Mouse (Mus musculus): ENCODE data around the gene Cotl1. TPM values are rescaled to one million over a fixed set of nuclear protein-coding genes. Genes with fewer than 3 reads are reported as not detected.

Cotl1 gene
- polyA plus RNA-seq, 1 experiment: 123 TPM

DNA sequence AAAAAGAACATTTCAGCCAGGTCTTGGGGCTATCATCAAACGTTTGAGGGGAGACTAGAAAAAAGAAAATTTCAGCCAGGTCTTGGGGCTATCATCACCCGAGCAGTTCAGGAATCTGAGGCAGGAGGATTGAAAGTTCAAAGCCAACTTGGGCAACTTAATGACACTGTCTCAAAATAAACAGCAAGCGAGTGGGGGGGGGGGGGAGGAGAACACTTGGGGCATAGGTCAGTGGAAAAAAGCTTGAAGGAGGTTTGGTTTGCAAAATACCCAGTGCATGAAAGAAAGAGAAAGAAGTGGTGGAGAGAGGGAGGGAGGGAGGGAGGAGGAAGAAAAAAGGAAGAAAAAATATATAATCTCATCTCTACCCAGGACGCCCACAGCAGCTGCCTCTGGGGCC is 53.0 kb downstream of the Cotl1 start:
- no peak for DNase-seq (ENCODE audit: low spot score)

DNA sequence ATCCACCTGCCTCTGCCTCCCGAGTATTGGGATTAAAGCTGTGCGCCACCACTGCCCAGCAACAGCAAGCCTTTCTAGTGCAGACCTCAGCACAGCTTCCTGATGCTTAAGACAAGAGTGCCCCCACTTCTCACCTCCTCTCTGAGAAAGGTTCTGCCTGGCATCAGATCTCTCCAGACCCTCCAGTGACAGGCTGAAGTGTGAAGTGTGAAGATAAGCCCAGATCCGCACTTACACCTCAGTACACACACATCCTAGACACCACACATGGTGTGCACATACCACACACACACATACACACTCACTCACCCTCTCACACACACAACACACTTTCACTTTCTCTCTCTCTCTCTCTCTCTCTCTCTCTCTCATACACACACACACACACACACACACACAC is 53.5 kb downstream of the Cotl1 start:
- no peak for DNase-seq (ENCODE audit: low spot score)

DNA sequence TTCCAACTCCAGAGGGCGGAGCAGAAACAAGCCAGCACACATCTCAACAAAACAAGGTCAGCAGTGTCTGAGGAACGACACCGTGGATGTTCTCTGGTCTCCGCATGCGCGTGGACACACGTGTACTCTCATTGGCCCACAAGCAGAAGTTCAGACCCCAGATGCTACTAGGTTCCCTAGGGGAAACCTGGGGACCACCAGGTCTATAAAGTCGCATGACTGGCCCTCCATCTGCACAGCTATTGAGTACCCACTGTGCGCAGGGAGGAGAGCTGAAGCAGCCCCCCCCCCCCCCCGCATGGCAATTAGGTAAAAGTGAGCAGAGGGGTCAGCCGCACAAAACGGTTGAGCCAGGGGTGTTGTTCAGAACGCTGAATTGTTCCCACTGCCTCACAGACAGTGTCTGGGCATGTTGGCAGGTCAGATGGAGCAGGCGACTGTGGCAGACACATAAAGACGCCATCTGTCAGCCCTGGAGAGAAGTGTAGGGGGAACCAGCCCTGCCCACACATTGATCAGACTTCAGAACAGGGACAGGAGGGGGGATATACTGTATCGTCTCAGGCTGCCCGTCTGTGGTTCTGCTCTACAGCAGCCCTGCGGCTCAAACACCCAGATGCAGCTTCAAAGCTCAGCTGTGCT is 54.5 kb downstream of the Cotl1 start:
- DNase-seq (ENCODE audit: low spot score): no peak

DNA sequence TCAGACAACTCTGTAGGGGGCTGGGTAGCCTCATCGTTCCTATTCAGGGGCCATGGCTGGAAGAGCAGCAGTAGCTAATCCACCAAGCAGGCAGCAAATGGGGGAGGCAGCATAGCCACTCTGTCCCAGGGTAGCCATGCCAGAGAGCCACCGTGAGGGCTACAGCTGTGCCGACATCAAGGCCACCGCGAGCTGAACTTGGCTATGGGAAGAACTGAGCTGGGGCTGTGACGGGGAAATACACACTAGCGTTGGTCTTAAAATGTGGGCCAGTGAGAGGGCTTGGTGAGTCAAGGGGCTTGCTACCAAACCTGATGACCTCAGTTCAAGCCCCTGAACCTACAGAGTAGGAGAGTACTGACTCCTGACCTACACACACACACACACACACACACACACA is 55.7 kb downstream of the Cotl1 start:
- DNase-seq (ENCODE audit: low spot score): no peak

DNA sequence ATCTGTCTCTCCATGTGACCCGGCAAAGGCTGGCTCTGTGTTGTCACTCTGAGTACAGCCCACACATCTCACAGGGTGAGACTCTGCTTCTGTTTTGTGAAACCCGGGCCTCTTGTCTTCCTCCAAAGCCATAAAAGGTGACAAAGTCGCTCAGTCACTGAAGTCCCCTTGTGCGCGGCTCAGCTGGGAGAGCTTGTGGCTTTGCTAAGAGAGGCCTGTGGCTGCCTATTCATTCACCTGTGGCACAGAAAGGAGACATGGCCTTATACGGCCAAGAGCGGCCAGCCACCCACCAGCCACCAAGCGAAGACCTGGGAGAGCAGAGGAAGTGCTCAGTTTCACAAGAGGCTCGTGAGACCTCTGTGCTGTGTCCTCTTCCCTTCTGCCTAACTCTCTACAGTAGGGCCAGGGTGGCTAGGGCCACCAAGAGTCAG is 56.2 kb downstream of the Cotl1 start:
- no peak for DNase-seq (ENCODE audit: low spot score)

DNA sequence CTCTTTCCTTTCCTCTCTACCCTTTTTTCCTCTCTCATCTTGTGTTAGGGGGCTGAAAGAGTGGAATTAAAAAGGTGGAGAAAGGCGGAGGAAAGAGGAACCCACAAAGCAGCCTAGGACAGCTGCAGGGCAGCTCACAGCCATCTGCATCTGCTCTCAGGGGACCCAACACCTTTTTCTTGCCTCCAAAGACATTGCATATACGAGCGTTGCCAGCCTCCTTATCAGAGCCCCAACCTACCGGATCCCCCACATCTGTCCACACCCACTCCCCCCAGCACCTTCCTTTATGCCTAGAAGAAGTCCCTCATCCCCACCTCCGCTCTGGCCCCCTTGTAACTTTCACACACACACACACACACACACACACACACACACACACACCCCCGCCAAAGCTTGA is 56.8 kb downstream of the Cotl1 start:
- DNase-seq (ENCODE audit: low spot score): no peak

DNA sequence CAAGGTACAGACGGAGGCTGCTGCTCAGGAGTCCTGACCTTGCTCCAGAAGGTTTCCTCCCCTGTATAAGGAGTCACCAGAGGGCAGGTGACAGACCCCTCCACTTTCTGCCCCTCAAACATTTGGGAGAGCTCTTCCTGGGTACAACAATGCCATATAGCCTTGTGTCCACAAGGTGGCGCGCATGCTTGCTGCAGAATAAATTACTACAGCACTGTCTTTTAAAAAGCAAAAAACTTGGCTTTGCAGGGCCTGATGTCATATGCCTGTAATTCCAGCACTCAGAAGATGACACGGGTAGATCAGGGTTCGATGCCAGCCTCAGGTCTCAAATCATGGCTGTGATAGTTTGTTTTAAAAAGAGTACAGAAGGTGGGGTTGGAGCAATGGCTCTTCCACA is 57.6 kb downstream of the Cotl1 start:
- peak; percentile 64 for DNase-seq (ENCODE audit: low spot score)

DNA sequence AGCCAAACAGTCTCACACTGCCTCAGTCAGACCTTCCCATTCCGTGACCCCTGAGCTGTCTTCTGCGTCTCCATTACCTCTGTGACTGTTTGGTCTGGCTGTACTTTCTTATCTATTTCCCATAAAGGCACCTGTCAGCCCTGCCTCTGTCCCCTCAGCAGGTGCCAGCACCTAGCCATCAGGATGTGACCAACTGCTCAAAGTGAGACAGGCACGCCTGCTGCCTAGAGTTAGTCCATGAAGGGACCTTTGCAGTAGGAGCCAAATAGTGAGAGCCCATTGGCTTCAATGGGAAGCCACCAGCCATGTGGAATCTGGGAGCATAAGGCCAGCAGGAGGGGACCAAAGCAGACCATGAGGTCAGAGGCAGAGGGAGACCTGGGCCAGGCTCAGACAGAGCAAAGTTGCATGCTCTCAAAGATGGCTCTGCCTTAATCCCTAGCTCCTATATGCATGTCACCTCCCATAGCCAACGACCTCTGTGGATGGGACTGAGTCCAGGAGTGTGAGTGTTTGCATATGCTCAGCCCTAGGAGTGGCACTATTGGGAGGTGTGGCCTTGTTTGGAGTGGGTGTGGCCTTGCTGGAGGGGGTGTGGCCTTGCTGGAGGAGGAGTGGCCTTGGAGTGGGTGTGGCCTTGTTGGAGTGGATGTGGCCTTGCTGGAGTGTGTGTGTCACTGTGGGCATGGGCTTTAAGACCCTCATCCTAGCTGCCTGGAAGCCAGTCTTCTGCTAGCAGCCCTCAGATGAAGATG is 59.1 kb downstream of the Cotl1 start:
- no peak for DNase-seq (ENCODE audit: low spot score)

DNA sequence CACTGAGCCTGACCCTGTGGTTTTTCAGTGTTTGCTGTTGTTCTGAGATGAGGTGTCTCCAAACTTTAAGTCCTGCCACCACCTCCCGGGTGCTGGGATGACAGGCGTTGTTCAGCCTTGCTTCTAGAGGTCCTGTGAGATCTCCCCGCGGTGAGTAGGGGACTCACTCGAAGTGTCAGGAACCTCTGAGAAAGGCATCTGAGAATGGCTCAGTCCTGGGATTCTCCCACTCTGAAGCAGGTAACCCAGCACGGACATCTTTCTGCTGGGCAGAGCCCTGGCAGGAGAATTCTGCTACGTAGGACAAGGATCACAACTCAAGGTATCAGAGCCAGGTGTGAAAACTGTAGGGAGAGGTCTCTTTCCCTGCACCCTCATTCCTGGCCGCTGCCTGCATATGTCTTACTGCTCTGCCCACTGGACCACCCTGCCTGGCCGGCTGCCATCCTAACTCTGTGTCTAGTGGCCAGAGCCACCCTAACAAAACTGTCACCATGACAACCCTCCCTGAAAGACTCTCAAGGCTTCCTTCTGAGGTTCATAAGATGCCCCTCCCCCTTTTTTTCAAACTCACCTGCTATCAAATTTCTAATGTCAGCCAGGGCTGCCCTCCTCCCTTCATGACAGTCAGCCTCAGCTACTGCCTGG is 59.8 kb downstream of the Cotl1 start:
- DNase-seq (ENCODE audit: low spot score): no peak

DNA sequence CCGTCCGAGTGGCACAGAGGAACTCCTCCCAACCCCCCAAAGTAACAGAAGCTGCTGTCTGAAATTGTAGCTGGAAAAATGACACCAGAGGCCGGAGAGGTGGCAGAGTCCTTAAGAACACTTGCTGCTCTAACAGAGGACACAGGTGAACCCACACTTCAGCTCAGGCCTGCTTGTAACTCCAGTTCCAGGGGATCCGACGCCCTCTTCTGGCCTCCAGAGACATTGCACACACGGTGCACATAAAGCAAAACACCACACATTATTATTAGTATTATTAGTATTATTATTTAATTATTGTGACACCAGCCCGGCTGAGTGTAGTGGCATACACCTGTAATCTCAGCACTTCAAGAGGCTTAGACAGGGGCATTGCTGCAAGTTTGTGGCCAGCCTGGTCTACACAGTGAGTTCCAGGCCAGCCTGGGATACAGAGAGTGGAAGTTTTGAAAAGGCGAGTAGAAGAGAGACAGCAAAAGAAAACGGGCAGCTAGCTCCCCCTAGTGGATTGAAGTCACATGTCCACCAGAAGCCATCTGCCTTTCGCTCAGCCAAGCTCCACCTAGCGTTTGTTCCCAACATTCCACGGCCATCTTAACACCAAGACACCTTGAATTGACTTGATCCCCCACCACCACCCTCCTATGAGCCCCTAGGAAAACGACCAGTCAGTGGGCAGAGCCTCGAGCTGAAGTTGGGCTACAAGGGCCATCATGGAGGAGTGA is 61.2 kb downstream of the Cotl1 start:
- DNase-seq (ENCODE audit: low spot score): no peak

DNA sequence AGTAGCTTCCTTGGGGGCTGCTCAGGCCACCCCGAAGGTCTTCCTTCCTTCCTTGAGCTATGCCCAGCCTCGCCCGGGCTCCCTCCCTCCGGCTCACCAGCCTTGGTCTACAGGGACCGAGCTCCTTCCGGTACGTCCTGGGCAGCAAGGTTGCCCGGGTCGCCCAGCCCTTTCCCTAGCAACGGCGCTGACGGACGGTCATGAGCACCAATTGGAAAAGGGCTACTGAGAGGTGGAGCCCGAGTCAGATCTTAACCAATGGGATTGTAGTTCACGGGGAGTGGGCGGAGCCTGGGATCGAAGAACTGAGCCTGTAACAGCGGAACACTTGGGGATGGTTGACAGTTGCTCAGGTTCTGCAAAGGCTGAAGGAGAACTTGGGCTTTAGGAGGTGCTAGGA is 62.1 kb downstream of the Cotl1 start, which contains the start of gene Tldc1:
Gene Tldc1 (minus strand): TSS at position 154 of the 400 bp plus-strand sequence.
- DNase-seq (ENCODE audit: low spot score): peak; percentile 99

DNA sequence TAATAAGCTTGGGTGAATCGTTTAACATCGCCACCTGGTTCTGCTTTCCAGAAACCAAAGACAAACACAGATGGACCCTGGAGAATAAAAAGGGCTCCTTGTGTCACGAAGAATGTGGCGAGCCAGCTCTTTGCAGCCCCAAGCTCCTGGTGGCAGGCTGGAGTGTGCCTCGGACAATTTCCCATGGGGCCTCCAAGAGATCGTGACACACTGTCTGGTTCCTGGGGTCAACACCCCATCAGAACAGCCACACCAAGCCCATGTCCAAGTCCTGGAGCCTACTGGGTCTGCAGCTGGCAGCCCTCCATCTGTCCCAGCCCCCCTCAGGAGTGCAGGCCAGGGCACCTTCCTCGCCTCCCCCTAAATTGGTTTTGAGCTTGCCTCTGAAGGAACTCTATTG is 62.6 kb downstream of the Cotl1 start:
- DNase-seq (ENCODE audit: low spot score): no peak

DNA sequence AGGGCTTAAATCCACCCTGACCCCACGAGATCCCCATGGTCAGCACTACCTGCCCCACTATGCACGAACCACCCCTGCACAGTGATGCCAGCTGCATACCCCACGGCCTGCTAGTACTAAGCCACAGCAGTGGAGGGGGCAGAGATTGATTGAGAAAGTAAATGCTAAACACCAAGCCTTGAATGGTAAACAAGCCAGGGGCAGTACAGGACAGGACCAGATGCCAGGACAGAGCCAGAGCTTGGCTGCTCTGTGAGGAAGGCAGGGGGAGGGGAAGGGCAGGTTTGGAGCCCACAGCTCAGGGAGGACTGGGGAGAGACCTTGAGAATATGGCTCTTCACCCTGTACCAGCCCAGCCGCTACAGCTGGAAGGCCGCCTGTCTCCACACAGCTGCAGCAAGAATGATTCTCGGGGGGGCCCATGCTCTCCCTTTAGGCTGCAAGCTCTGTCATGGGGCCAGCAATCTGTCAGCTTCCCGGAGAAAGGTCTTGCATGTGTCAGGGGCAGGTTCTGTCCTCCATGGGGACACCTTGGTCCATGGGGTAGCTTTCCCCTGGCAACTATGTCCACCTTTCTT is 63.6 kb downstream of the Cotl1 start:
- no peak for DNase-seq (ENCODE audit: low spot score)

DNA sequence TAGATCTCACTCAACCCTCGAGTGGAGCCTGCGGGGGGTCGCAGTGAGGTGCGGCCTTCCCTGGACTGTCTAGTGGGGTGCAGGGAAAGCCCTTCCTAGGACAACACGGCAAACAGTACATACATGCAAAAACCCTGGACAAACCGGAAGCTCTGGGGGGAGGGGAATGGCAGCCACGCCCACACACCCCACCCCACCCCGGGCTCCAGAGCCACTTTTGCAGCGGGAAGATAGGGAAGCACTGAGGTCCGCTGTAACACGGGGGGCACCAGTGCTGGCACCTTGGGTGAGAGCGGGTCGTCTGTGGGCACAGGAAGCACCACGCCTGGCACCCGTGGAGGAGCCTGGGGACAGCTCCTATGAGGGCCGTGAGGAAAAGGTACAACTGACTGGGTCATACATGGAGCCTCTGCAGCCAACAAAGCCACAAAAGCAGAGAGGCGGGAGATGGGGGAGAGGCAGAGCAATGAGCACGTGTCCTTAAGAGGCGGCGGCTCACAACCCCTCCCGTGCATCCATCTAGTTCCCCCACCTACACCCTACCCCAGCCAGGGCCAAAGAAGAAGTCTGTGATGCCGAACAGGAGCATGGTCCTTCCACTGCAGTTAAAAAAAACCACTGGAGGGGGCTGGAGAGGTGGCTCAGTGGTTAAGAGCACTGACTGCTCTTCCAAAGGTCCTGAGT is 74.4 kb downstream of the Cotl1 start:
- no peak for DNase-seq (ENCODE audit: low spot score)

DNA sequence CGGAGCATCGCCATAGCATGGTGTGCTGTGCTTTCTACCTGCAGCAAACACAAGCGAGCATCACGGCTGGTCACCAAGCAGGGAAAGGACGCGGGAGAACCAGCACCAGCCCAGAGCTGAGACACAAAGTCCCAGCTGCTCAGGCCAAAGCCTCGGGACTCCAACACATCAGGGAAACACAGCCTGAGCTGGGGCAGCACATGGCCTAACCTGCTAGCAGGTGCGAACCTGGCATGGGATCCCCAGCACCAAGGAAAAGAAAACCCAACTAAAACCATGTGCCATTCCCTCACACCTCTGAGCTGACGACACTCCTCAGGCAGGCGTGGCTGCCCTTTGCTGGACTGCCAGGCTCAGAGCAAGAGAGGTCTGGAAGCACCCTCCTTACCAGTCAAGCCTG is 75.0 kb downstream of the Cotl1 start:
- no peak for DNase-seq (ENCODE audit: low spot score)

DNA sequence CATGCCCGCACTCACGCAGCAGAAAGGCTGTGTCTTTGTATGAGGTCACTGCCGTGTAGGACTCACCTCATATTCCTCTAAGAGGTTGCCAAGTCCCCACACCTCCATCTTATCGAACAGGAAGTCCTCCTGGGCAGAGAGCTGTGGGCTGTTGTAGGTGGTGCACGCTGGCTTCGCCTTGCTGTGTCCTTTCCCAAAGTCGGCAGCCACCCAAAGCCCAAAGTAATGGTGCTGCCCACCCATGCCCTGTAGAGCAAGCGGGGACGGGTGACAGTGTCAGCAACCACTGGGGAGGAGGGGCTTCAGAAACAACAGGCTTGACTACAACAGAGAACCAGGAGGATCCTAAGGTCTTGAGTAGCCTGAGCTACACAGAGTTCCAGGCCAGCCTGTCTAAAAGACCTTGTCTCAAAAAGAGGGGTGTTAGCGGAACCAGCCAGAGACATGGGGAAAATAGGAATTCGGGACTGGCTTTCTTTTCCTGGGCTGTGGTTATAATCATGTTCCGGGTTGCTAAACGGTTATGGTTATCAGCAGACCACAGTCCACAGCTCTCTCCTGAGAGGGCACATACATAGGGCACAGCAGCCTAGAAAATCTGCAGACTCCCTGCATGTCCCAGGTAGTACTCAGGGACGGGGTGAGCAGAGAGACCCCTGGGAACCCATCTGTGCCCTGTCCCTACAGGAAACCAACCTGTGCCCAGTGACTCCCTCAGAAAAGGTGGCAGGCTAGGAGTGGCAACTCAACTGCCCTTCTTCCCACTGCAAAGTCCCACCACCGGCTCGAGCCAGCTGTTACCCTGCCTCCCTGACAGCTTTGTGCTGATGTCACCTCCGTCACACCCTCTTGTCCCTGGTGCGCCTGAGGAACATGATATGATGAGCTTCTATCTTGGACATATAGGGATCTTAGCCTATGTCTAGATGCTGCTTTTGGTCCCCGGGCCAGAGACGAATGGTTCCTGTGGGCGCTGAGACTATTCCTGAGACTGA is 77.8 kb downstream of the Cotl1 start:
- DNase-seq (ENCODE audit: low spot score): no peak

DNA sequence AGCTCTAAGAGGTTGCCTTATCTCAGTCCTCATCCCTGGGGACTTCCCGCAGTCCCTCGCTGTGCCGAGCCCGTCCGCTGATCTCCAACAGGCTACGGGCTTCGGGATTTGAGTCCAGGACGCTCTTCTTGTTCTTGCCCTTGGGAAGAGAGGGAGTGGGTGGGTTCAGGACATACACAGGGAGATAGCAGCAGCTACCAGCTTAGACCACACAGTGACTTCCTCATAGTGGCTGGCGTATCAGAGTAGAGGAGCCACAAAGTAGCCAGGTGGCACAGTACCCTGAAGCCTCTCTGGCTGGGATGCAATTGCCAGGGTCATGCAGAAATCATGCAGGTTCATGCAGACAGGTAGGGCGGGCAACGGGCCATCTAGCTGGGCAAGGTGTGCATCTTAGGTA is 78.7 kb downstream of the Cotl1 start:
- no peak for DNase-seq (ENCODE audit: low spot score)

All from urinary bladder, adult 2 months (tissue).